Mouse (Mus musculus): Measurements from ENCODE around the gene Cdyl2. TPM values are rescaled to one million over a fixed set of nuclear protein-coding genes. Genes with fewer than 3 reads are reported as not detected.

The Cdyl2 gene
- polyA plus RNA-seq (2014; fragmentation: Nextera tagmentation; extraction: Ambion mirVana): 12.7 and 13.7 TPM in 2 replicates

DNA sequence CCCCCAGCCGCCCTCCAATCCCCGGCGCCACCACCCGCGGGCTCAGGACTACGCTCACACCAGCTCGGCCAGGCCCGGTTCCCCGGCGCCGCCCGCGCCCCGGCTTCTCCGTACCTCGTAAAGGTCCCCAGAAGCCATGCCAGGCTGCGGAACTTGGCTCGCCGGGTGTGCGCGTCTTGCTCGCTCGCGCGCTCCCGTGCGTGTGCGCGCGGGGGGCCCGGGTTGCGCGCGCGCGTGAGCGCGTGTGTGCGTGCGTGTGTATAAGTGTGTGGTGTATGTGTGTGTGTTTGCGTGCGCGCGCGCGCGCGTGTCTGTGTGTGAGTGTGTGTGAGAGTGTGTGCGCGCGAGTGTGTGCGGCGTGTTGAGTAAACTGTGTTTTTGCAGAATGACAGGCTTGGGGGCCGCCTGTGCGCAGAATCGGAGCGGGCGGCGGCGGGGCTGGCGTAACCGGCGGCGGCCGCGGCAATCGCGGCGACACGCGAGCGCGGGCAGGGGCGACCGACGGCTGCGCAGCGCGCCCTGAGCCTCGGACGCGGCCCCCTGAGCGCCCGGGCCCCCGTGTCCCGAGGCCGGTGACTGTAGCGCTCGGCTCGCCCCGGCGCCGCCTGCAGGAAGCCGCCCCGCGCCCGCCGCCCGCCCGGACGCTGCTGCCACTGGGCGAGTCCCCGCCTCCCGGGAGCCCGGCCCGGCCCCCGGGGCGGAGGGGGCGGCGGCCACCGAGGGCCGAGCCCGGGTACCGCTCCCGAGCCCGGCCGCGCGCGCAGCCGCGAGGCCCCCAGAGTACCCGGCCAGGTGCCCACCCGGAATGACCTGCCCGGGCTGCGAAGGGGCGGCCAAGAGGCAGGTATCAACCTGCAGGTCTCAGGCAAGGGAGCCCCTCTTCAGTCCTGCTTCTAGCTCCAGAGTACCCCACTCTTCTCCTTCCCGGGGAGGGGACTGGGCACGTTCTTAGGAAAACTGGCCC lies at the start of gene Cdyl2:
Cdyl2 (minus strand) TSS at position 308 of the 964 bp plus-strand sequence.
- under 1% methylated on average over 109 of the region's 129 CpGs for WGBS
- peak within 1 kb of the TSS; percentile 85 for H3K4me3 ChIP-seq (replicated peaks; ENCODE audit: low read length)
- H3K4me1 ChIP-seq (replicated peaks; ENCODE audit: control insufficient read depth, insufficient read depth, low read length): peaks cover 12% of the 10 kb centered on the region; the same call in 1 of the 2 replicates
- H3K36me3 ChIP-seq (replicated peaks; ENCODE audit: control insufficient read depth, insufficient read depth): no peaks in the 10 kb centered on the region
- H3K4me2 ChIP-seq (replicated peaks): peak within 1 kb of the TSS; percentile 71
- peak within 1 kb of the TSS; percentile 82 for H3K9ac ChIP-seq
- H3K27me3 ChIP-seq (ENCODE audit: control insufficient read depth, insufficient read depth, low read length): peaks cover 9% of the 10 kb centered on the region; the same call in 1 of the 2 replicates
- DNase-seq (ENCODE audit: low spot score) (peak; percentile 85), ATAC-seq (ENCODE audit: low FRiP score) (peak; percentile 91)
- peaks cover 11% of the 10 kb centered on the region; the same call in 1 of the 2 replicates for H3K9me3 ChIP-seq (ENCODE audit: control insufficient read depth, low read length)
- H3K27ac ChIP-seq: peak within 1 kb of the TSS; percentile 85

GRCm38 (mm10) chr8:116780594-116780993 lies 47.8 kb upstream of the Cdyl2 start:
- H3K4me2 ChIP-seq (replicated peaks): no peak overlapping the region
- no peaks in the 10 kb centered on the region for H3K36me3 ChIP-seq (replicated peaks; ENCODE audit: control insufficient read depth, insufficient read depth)
- no peaks in the 10 kb centered on the region for H3K4me1 ChIP-seq (replicated peaks; ENCODE audit: control insufficient read depth, insufficient read depth, low read length)
- H3K9ac ChIP-seq: no peak overlapping the region
- no peaks in the 10 kb centered on the region for H3K9me3 ChIP-seq (ENCODE audit: control insufficient read depth, low read length)
- no peaks in the 10 kb centered on the region for H3K27me3 ChIP-seq (ENCODE audit: control insufficient read depth, insufficient read depth, low read length)
- ATAC-seq (ENCODE audit: low FRiP score) (no peak), DNase-seq (ENCODE audit: low spot score) (no peak)
- H3K4me3 ChIP-seq (replicated peaks; ENCODE audit: low read length): no peak overlapping the region
- 75% methylated on average over 8 of the region's 8 CpGs for WGBS
- no peak overlapping the region for H3K27ac ChIP-seq

GRCm38 (mm10) chr8:116774220-116774619 lies 41.4 kb upstream of the Cdyl2 start:
- Histone ChIP-seq H3K27ac (no peak overlapping the region), H3K4me1 (replicated peaks; ENCODE audit: control insufficient read depth, insufficient read depth, low read length) (no peaks in the 10 kb centered on the region), H3K27me3 (ENCODE audit: control insufficient read depth, insufficient read depth, low read length) (no peaks in the 10 kb centered on the region), H3K9me3 (ENCODE audit: control insufficient read depth, low read length) (no peaks in the 10 kb centered on the region), H3K4me2 (replicated peaks) (no peak overlapping the region), H3K36me3 (replicated peaks; ENCODE audit: control insufficient read depth, insufficient read depth) (no peaks in the 10 kb centered on the region), H3K4me3 (replicated peaks; ENCODE audit: low read length) (no peak overlapping the region), H3K9ac (no peak overlapping the region)
- DNase-seq (ENCODE audit: low spot score) (no peak), ATAC-seq (ENCODE audit: low FRiP score) (no peak)
- 89% methylated on average over 5 of the region's 5 CpGs for WGBS

GRCm38 (mm10) chr8:116772727-116773126 lies 39.9 kb upstream of the Cdyl2 start:
- Histone ChIP-seq H3K27me3 (ENCODE audit: control insufficient read depth, insufficient read depth, low read length) (no peaks in the 10 kb centered on the region), H3K9me3 (ENCODE audit: control insufficient read depth, low read length) (no peaks in the 10 kb centered on the region), H3K27ac (no peak overlapping the region), H3K4me3 (replicated peaks; ENCODE audit: low read length) (no peak overlapping the region), H3K4me1 (replicated peaks; ENCODE audit: control insufficient read depth, insufficient read depth, low read length) (no peaks in the 10 kb centered on the region), H3K9ac (no peak overlapping the region), H3K36me3 (replicated peaks; ENCODE audit: control insufficient read depth, insufficient read depth) (no peaks in the 10 kb centered on the region), H3K4me2 (replicated peaks) (no peak overlapping the region)
- 91% methylated on average over 9 of the region's 9 CpGs for WGBS
- ATAC-seq (ENCODE audit: low FRiP score) (no peak), DNase-seq (ENCODE audit: low spot score) (no peak)

GRCm38 (mm10) chr8:116771797-116772343 lies 39.1 kb upstream of the Cdyl2 start:
- Histone ChIP-seq H3K9me3 (ENCODE audit: control insufficient read depth, low read length) (no peaks in the 10 kb centered on the region), H3K27ac (no peak overlapping the region), H3K4me3 (replicated peaks; ENCODE audit: low read length) (no peak overlapping the region), H3K4me1 (replicated peaks; ENCODE audit: control insufficient read depth, insufficient read depth, low read length) (no peaks in the 10 kb centered on the region), H3K9ac (no peak overlapping the region), H3K4me2 (replicated peaks) (no peak overlapping the region), H3K36me3 (replicated peaks; ENCODE audit: control insufficient read depth, insufficient read depth) (no peaks in the 10 kb centered on the region), H3K27me3 (ENCODE audit: control insufficient read depth, insufficient read depth, low read length) (no peaks in the 10 kb centered on the region)
- 75% methylated on average over 7 of the region's 7 CpGs for WGBS
- DNase-seq (ENCODE audit: low spot score): no peak
- no peak for ATAC-seq (ENCODE audit: low FRiP score)

GRCm38 (mm10) chr8:116770756-116771155 lies 38.0 kb upstream of the Cdyl2 start:
- Histone ChIP-seq H3K36me3 (replicated peaks; ENCODE audit: control insufficient read depth, insufficient read depth) (no peaks in the 10 kb centered on the region), H3K9me3 (ENCODE audit: control insufficient read depth, low read length) (no peaks in the 10 kb centered on the region), H3K27ac (no peak overlapping the region), H3K27me3 (ENCODE audit: control insufficient read depth, insufficient read depth, low read length) (no peaks in the 10 kb centered on the region), H3K9ac (no peak overlapping the region), H3K4me2 (replicated peaks) (no peak overlapping the region), H3K4me1 (replicated peaks; ENCODE audit: control insufficient read depth, insufficient read depth, low read length) (no peaks in the 10 kb centered on the region), H3K4me3 (replicated peaks; ENCODE audit: low read length) (no peak overlapping the region)
- 81% methylated on average over 12 of the region's 12 CpGs for WGBS
- ATAC-seq (ENCODE audit: low FRiP score) (no peak), DNase-seq (ENCODE audit: low spot score) (no peak)

GRCm38 (mm10) chr8:116756174-116756573 lies 23.4 kb upstream of the Cdyl2 start:
- Histone ChIP-seq H3K4me3 (replicated peaks; ENCODE audit: low read length) (no peak overlapping the region), H3K4me2 (replicated peaks) (no peak overlapping the region), H3K9me3 (ENCODE audit: control insufficient read depth, low read length) (no peaks in the 10 kb centered on the region), H3K9ac (no peak overlapping the region), H3K27ac (no peak overlapping the region), H3K4me1 (replicated peaks; ENCODE audit: control insufficient read depth, insufficient read depth, low read length) (no peaks in the 10 kb centered on the region), H3K36me3 (replicated peaks; ENCODE audit: control insufficient read depth, insufficient read depth) (no peaks in the 10 kb centered on the region), H3K27me3 (ENCODE audit: control insufficient read depth, insufficient read depth, low read length) (no peaks in the 10 kb centered on the region)
- ATAC-seq (ENCODE audit: low FRiP score): no peak
- 84% methylated on average over 3 of the region's 3 CpGs for WGBS
- no peak for DNase-seq (ENCODE audit: low spot score)

DNA sequence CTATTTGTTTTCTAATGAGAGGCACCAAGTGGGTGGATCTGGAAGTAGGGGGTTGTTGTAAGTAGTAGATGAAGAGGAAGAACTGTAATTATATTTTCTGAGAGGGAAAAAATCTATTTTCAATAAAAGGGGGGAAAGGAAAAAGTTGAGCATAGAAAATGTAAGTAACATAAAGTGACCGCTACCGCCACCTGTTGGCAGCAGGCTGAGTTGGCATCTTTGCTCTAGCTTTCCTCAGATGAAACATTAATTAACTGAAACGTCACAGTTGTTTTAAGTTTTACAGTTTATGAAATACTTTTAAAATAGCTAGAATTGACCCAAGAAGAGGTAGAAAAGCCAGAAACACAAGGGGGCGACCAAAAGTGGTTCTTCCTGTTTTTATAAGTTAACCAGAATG lies 22.8 kb upstream of the Cdyl2 start:
- no peaks in the 10 kb centered on the region for H3K36me3 ChIP-seq (replicated peaks; ENCODE audit: control insufficient read depth, insufficient read depth)
- no peak overlapping the region for H3K4me3 ChIP-seq (replicated peaks; ENCODE audit: low read length)
- ATAC-seq (ENCODE audit: low FRiP score) (no peak), DNase-seq (ENCODE audit: low spot score) (peak; percentile 68)
- H3K4me1 ChIP-seq (replicated peaks; ENCODE audit: control insufficient read depth, insufficient read depth, low read length): no peaks in the 10 kb centered on the region
- no peaks in the 10 kb centered on the region for H3K27me3 ChIP-seq (ENCODE audit: control insufficient read depth, insufficient read depth, low read length)
- H3K9me3 ChIP-seq (ENCODE audit: control insufficient read depth, low read length): no peaks in the 10 kb centered on the region
- H3K4me2 ChIP-seq (replicated peaks): no peak overlapping the region
- no peak overlapping the region for H3K9ac ChIP-seq
- 9% methylated on average over 4 of the region's 4 CpGs for WGBS
- H3K27ac ChIP-seq: no peak overlapping the region

DNA sequence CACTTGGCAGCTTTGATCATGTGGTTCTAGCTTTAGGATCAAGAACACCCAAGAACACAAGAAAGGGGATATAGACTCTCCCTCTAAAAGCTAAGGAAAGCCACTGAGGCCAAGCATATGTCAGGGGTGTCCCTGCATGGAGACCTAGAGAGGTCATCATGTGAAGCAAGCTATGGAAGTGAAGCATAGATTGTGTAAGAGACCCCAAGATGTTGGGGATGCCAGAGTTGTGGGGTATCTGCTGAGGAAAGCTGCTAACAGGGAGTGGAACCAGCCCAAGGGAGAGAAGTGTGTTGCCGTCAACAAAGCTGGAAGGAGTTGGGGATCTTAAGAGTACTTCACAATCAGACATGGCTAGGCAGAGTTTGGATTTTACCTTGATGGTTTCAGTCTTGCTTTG lies 7.9 kb upstream of the Cdyl2 start:
- ATAC-seq (ENCODE audit: low FRiP score) (no peak), DNase-seq (ENCODE audit: low spot score) (no peak)
- Histone ChIP-seq H3K27me3 (ENCODE audit: control insufficient read depth, insufficient read depth, low read length) (no peaks in the 10 kb centered on the region), H3K4me3 (replicated peaks; ENCODE audit: low read length) (no peak overlapping the region), H3K27ac (no peak overlapping the region), H3K9me3 (ENCODE audit: control insufficient read depth, low read length) (0 out of 2 replicates have a peak, but pooled peaks cover 5% of the 10 kb centered on the region), H3K9ac (no peak overlapping the region), H3K36me3 (replicated peaks; ENCODE audit: control insufficient read depth, insufficient read depth) (no peaks in the 10 kb centered on the region), H3K4me2 (replicated peaks) (no peak overlapping the region), H3K4me1 (replicated peaks; ENCODE audit: control insufficient read depth, insufficient read depth, low read length) (no peaks in the 10 kb centered on the region)
- 91% methylated on average over 1 of the region's 1 CpGs for WGBS

Data from hindbrain, embryonic 14.5 days (tissue).